Mouse (Mus musculus) kidney, postnatal 0 days (tissue): Measurements from ENCODE around the gene Fxyd4. TPM values are rescaled to one million over a fixed set of nuclear protein-coding genes. Genes with fewer than 3 reads are reported as not detected.

Source experiments
- ATAC-seq: fragments of 200-750 bp; cut with Nextera tagmentation; replicated peaks from 2 replicates; pipeline ENCODE4 v1.8.0; 2017; ENCODE audit warnings: low read depth, moderate number of reproducible peaks, moderate TSS enrichment, moderate library complexity; ENCODE audit not compliant: low FRiP score
- DNase-seq: peaks from one replicate; pipeline ENCODE4 v3.0.0-alpha.2; 2016; ENCODE audit warnings: low spot score
- H3K27ac ChIP-seq: fragments of 300-500 bp; sonication (generic); 2 replicates; pipeline ENCODE4 v1.5.1; 2014; ENCODE audit warnings: mild to moderate bottlenecking
- H3K27me3 ChIP-seq: fragments of 300-500 bp; sonication (generic); 2 replicates; pipeline ENCODE4 v1.6.1; 2014; ENCODE audit warnings: low read length, mixed read lengths; ENCODE audit not compliant: insufficient read depth
- H3K36me3 ChIP-seq: fragments of 300-500 bp; sonication (generic); 2 replicates; pipeline ENCODE4 v1.6.1; 2014; ENCODE audit warnings: low read length, mixed read lengths; ENCODE audit not compliant: insufficient read depth
- H3K4me1 ChIP-seq: fragments of 300-500 bp; sonication (generic); replicated peaks from 2 replicates; pipeline ENCODE4 v1.6.1; 2014; ENCODE audit warnings: antibody characterized with exemption, low read length, mixed read lengths; ENCODE audit not compliant: insufficient read depth
- H3K4me2 ChIP-seq: fragments of 300-500 bp; sonication (generic); 2 replicates; pipeline ENCODE4 v1.6.1; 2014; ENCODE audit warnings: mild to moderate bottlenecking, low read length, moderate library complexity, mixed read lengths
- H3K4me3 ChIP-seq: fragments of 300-500 bp; sonication (generic); replicated peaks from 2 replicates; pipeline ENCODE4 v1.5.1; 2014; ENCODE audit warnings: low read depth, low read length
- H3K9ac ChIP-seq: fragments of 300-500 bp; sonication (generic); 2 replicates; pipeline ENCODE4 v1.6.1; 2014; ENCODE audit warnings: low read depth, low read length
- H3K9me3 ChIP-seq: fragments of 300-500 bp; sonication (generic); replicated peaks from 2 replicates; pipeline ENCODE4 v1.6.1; 2016; ENCODE audit warnings: low read length, inconsistent platforms, mixed read lengths
- CTCF ChIP-seq: IDR thresholded peaks from 2 replicates; pipeline ENCODE4 v1.5.1; 2016; ENCODE audit warnings: antibody characterized with exemption, low read depth, mild to moderate bottlenecking, moderate library complexity
- WGBS: fragments of 180-500 bp; shearing (Covaris S2); extraction: QIAGEN DNeasy Blood & Tissue Kit; methylation state at CpG from one replicate; pipeline ENCODE4 v1.1.7; 2014; 5-methylcytosine and 5-hydroxymethylcytosine counted together
- polyA plus RNA-seq: library from polyadenylated mRNA; unstranded; fragments of >200 nt; fragmentation: Nextera tagmentation; extraction: Ambion mirVana; gene quantifications from 2 replicates; pipeline ENCODE4 v1.2.1, GENCODE M21; 2015

Gene Fxyd4
- polyA plus RNA-seq, result 193 and 222 TPM in 2 replicates

- Histone ChIP-seq H3K36me3 (no peaks in the 10 kb centered on the region), H3K27me3 (no peaks in the 10 kb centered on the region), H3K27ac (peak within 1 kb of the TSS; percentile 57; the same call in 1 of the 2 replicates), H3K9me3 (no peaks in the 10 kb centered on the region), H3K9ac (no peak within 1 kb of the TSS), H3K4me3 (no peak within 1 kb of the TSS), H3K4me1 (no peaks in the 10 kb centered on the region; the same call in 1 of the 2 replicates), H3K4me2 (no peak within 1 kb of the TSS)
- 66% methylated on average over 10 of the region's 10 CpGs for WGBS
- TF ChIP-seq CTCF, result no peak
- DNase-seq, result no peak
- peak; percentile 80; the same call in 1 of the 2 replicates for ATAC-seq
These were observed at the start of gene Fxyd4 for GRCm38 (mm10) chr6:117937222-117937932. Gene Fxyd4, minus strand, starts transcription at chr6:117937692.

DNA sequence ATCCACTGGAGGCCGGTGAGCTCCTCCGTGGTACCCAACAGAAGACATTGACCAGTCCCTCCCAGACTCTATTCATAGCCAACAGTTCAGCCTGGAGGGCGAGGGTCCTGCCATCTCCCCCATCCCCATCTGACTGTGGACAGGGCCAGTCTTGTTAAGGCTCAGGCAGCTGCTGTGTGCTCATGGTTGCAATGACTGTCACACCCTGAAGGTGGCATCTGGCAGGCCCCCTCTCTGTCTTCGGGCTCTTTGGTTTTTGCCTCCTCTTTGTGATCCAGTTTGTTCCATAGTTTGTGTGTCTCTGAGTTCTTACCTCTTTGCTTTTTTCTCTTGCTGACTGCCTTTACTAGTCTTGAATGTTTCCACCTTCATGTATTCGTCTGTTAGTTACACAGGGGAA is 49.7 kb upstream of the Fxyd4 start:
- TF ChIP-seq CTCF, result peak; percentile 33; the same call in 1 of the 2 replicates
- no peaks in the 10 kb centered on the region for H3K9me3 ChIP-seq
- H3K9ac ChIP-seq, result no peak overlapping the region
- no peaks in the 10 kb centered on the region for H3K36me3 ChIP-seq
- DNase-seq (no peak), ATAC-seq (no peak)
- no peak overlapping the region for H3K4me3 ChIP-seq
- 54% methylated on average over 5 of the region's 5 CpGs for WGBS
- no peaks in the 10 kb centered on the region for H3K27me3 ChIP-seq
- H3K4me2 ChIP-seq, result no peak overlapping the region
- no peaks in the 10 kb centered on the region for H3K4me1 ChIP-seq
- H3K27ac ChIP-seq, result no peak overlapping the region

DNA sequence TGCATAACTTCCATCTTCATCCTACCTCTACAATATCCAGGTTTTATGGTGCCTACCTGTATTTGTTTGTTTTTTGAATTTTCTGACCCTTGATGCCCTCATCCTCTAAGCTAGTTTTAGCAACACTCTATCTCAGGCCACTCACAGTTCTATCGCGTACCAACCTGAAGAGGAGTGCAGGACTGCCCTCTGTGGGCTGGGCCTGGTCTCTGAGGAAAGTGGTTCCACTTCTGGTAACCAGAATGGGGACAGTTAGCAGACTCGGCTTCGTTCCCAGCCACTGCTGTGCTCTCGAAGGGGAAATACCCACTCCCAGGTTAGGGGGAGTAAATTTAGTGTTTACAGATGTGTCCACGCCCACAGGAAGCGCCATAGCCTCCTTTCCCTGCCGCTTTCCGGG is 29.2 kb upstream of the Fxyd4 start:
- Histone ChIP-seq H3K27me3 (no peaks in the 10 kb centered on the region), H3K9ac (no peak overlapping the region), H3K36me3 (no peaks in the 10 kb centered on the region), H3K4me2 (no peak overlapping the region), H3K27ac (no peak overlapping the region), H3K4me3 (no peak overlapping the region), H3K9me3 (no peaks in the 10 kb centered on the region), H3K4me1 (no peaks in the 10 kb centered on the region; the same call in 1 of the 2 replicates)
- DNase-seq, result peak; percentile 19
- TF ChIP-seq CTCF, result peak; percentile 60
- ATAC-seq, result no peak
- 16% methylated on average over 9 of the region's 9 CpGs for WGBS

- ATAC-seq (no peak), DNase-seq (no peak)
- no peak overlapping the region for H3K27ac ChIP-seq
- no peaks in the 10 kb centered on the region for H3K9me3 ChIP-seq
- no peaks in the 10 kb centered on the region for H3K36me3 ChIP-seq
- no peak overlapping the region for H3K9ac ChIP-seq
- H3K4me3 ChIP-seq, result no peak overlapping the region
- TF ChIP-seq CTCF, result peak; percentile 34
- H3K27me3 ChIP-seq, result no peaks in the 10 kb centered on the region
- H3K4me2 ChIP-seq, result no peak overlapping the region
- 79% methylated on average over 3 of the region's 3 CpGs for WGBS
- H3K4me1 ChIP-seq, result no peaks in the 10 kb centered on the region; the same call in 1 of the 2 replicates
These were observed 25.7 kb upstream of the Fxyd4 start for GRCm38 (mm10) chr6:117963201-117963600.

DNA sequence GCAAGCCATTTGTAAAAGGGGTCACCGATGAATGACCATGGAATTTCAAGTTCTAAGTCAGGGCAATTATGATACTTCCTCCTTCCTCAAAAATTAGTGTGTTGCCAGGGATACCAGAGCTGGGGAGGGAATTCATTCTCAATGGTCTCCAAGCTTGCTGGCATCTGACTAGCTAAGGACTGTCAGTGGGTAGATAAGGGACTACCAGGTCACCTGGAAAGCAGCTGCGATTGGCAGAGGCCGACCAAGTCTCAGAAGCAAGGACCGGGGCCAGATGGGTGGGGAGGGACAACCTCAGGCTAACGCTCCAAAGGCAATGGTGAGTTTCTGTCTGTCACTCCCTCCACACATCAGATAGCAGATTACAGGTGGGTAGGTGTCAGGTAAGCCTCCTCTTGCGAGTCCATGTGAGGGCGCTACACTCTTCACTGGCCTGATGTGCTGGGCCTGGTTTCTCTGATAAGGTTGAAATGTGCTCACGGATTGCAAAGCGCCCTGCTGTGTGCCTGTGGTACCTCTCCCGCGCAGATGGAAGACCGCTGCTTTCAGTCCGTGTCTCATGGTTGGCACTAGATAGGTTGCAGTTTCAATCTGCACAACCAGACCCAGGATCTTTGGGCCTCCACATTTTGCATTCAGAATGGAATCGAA is 19.5 kb upstream of the Fxyd4 start:
- 35% methylated on average over 14 of the region's 14 CpGs for WGBS
- Histone ChIP-seq H3K27ac (0 out of 2 replicates have a peak overlapping the region, but pooled peaks have one; percentile 36), H3K27me3 (no peaks in the 10 kb centered on the region), H3K36me3 (no peaks in the 10 kb centered on the region), H3K9ac (no peak overlapping the region), H3K9me3 (no peaks in the 10 kb centered on the region), H3K4me1 (0 out of 2 replicates have a peak, but pooled peaks cover 3% of the 10 kb centered on the region), H3K4me2 (no peak overlapping the region), H3K4me3 (no peak overlapping the region)
- peak; percentile 33 for TF ChIP-seq CTCF
- DNase-seq, result peak; percentile 19
- ATAC-seq, result peak; percentile 78

- Histone ChIP-seq H3K27me3 (no peaks in the 10 kb centered on the region), H3K9ac (no peak overlapping the region), H3K9me3 (no peaks in the 10 kb centered on the region), H3K4me1 (0 out of 2 replicates have a peak, but pooled peaks cover 3% of the 10 kb centered on the region), H3K36me3 (no peaks in the 10 kb centered on the region), H3K4me3 (no peak overlapping the region), H3K4me2 (no peak overlapping the region), H3K27ac (peak overlapping the region; percentile 19)
- ATAC-seq, result no peak
- 44% methylated on average over 6 of the region's 6 CpGs for WGBS
- no peak for TF ChIP-seq CTCF
- no peak for DNase-seq
These were observed 18.7 kb upstream of the Fxyd4 start for GRCm38 (mm10) chr6:117956161-117956560.
